Mouse (Mus musculus) lung, postnatal 0 days (tissue): ENCODE measurements around the gene Alkbh5. TPM values are rescaled to one million over a fixed set of nuclear protein-coding genes. Genes with fewer than 3 reads are reported as not detected.

ENCODE experiments used
- ATAC-seq: fragments of 200-750 bp; cut with Nextera tagmentation; 2 replicates; pipeline ENCODE4 v1.8.0; 2017; ENCODE audit warnings: moderate library complexity
- DNase-seq: peaks from one replicate; pipeline ENCODE4 v3.0.0-alpha.2; 2016; ENCODE audit warnings: low spot score
- H3K27ac ChIP-seq: fragments of 300-500 bp; sonication (generic); 2 replicates; pipeline ENCODE4 v1.5.1; 2014; ENCODE audit warnings: antibody characterized with exemption, mild to moderate bottlenecking, low read length, mixed read lengths
- H3K27me3 ChIP-seq: fragments of 300-500 bp; sonication (generic); replicated peaks from 2 replicates; pipeline ENCODE4 v1.6.1; 2014; ENCODE audit warnings: low read length, mixed read lengths; ENCODE audit not compliant: insufficient read depth
- H3K36me3 ChIP-seq: fragments of 300-500 bp; sonication (generic); 2 replicates; pipeline ENCODE4 v1.6.1; 2014; ENCODE audit warnings: low read length, mixed read lengths; ENCODE audit not compliant: insufficient read depth
- H3K4me1 ChIP-seq: fragments of 300-500 bp; sonication (generic); 2 replicates; pipeline ENCODE4 v1.6.1; 2014; ENCODE audit warnings: antibody characterized with exemption, low read depth, low read length, mixed read lengths; ENCODE audit not compliant: insufficient read depth
- H3K4me2 ChIP-seq: fragments of 300-500 bp; sonication (generic); replicated peaks from 2 replicates; pipeline ENCODE4 v1.6.1; 2014; ENCODE audit warnings: low read depth, mild to moderate bottlenecking, low read length, moderate library complexity, mixed read lengths
- H3K4me3 ChIP-seq: fragments of 300-500 bp; sonication (generic); 2 replicates; pipeline ENCODE4 v1.5.1; 2014; ENCODE audit warnings: low read depth, low read length
- H3K9ac ChIP-seq: fragments of 300-500 bp; sonication (generic); replicated peaks from 2 replicates; pipeline ENCODE4 v1.6.1; 2014; ENCODE audit warnings: low read depth, mild to moderate bottlenecking
- H3K9me3 ChIP-seq: fragments of 300-500 bp; sonication (generic); 2 replicates; pipeline ENCODE4 v1.6.1; 2016; ENCODE audit warnings: low read length, mixed read lengths
- CTCF ChIP-seq: IDR thresholded peaks from 2 replicates; pipeline ENCODE4 v1.5.1; 2016; ENCODE audit warnings: antibody characterized with exemption, mild to moderate bottlenecking
- EP300 ChIP-seq: IDR thresholded peaks from 2 replicates; pipeline ENCODE4 v1.6.1; 2016; ENCODE audit warnings: antibody characterized with exemption, mild to moderate bottlenecking, control low read depth
- WGBS: fragments of 180-500 bp; shearing (Covaris S2); extraction: QIAGEN DNeasy Blood & Tissue Kit; methylation state at CpG from one replicate; pipeline ENCODE4 v1.1.7; 2014; 5-methylcytosine and 5-hydroxymethylcytosine counted together
- polyA plus RNA-seq: library from polyadenylated mRNA; unstranded; fragments of >200 nt; fragmentation: Nextera tagmentation; extraction: Ambion mirVana; gene quantifications from 2 replicates; pipeline ENCODE4 v1.2.1, GENCODE M21; 2015

The Alkbh5 gene
- polyA plus RNA-seq, 1 experiment from 2014 or later: 36.5 TPM

DNA sequence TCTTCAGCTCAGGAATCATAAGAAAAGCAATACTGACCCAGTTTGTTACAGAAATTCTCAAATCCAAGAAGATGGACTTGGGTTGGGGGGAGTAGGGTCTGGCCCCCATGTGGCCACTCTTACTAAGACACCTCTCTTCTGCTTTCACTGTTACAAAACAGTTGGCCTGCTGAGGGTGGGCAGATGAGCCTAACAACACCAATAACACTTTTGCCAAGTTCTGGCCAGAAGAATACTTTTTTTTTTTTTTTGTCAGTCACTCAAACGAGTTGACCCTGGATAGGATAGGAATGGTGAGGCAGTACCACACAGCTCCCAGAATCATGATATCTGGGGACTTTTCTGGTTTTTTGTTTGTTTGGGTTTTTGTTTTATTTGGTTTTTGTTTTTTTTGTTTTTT is 24.3 kb upstream of the Alkbh5 start:
- H3K27ac ChIP-seq: no peak overlapping the region
- no peak for ATAC-seq
- no peaks in the 10 kb centered on the region for H3K9me3 ChIP-seq
- DNase-seq: no peak
- H3K4me1 ChIP-seq: no peaks in the 10 kb centered on the region
- H3K4me2 ChIP-seq: no peak overlapping the region
- H3K27me3 ChIP-seq: 0 out of 2 replicates have a peak, but pooled peaks cover 8% of the 10 kb centered on the region
- no peak overlapping the region for H3K9ac ChIP-seq
- H3K36me3 ChIP-seq: no peaks in the 10 kb centered on the region
- TF ChIP-seq CTCF: no peak
- H3K4me3 ChIP-seq: no peak overlapping the region
- 57% methylated on average over 1 of the region's 1 CpGs for WGBS

DNA sequence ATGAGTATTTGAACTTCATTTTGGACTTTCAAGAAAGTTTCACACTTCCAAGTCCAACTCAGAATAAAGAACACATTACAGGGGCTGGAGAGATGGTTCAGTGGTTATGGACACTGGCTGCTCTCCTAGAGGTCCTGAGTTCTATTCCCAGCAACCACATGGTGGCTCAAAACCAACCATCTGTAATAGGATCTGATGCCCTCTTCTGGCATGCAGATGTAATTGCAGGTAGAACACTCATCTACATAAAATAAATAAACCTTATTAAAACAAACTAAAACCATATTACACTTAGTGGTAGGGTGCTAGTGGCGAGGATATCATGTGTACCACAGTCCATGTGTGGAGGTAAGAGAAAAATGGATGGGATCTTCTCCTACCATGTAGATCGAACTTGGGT is 23.7 kb upstream of the Alkbh5 start:
- TF ChIP-seq CTCF (peak; percentile 43), EP300 (no peak)
- Histone ChIP-seq H3K36me3 (no peaks in the 10 kb centered on the region), H3K4me1 (no peaks in the 10 kb centered on the region), H3K27ac (no peak overlapping the region), H3K9ac (no peak overlapping the region), H3K27me3 (0 out of 2 replicates have a peak, but pooled peaks cover 8% of the 10 kb centered on the region), H3K9me3 (no peaks in the 10 kb centered on the region), H3K4me3 (no peak overlapping the region), H3K4me2 (no peak overlapping the region)
- ATAC-seq (no peak), DNase-seq (no peak)
- WGBS: 79% methylated on average over 2 of the region's 2 CpGs

- Histone ChIP-seq H3K27me3 (0 out of 2 replicates have a peak, but pooled peaks cover 5% of the 10 kb centered on the region), H3K4me2 (no peak overlapping the region), H3K9me3 (no peaks in the 10 kb centered on the region), H3K4me1 (no peaks in the 10 kb centered on the region), H3K9ac (no peak overlapping the region), H3K27ac (peak overlapping the region; percentile 66; the same call in 1 of the 2 replicates), H3K36me3 (no peaks in the 10 kb centered on the region), H3K4me3 (no peak overlapping the region)
- ATAC-seq (peak; percentile 99), DNase-seq (peak; percentile 85)
- WGBS: 37% methylated on average over 2 of the region's 2 CpGs
- TF ChIP-seq CTCF: no peak
- no peak for TF ChIP-seq EP300
These were observed 21.2 kb upstream of the Alkbh5 start for GRCm38 (mm10) chr11:60514941-60515340.

GRCm38 (mm10) chr11:60518305-60518704 is 17.9 kb upstream of the Alkbh5 start:
- no peak overlapping the region for H3K4me2 ChIP-seq
- no peak overlapping the region for H3K27ac ChIP-seq
- TF ChIP-seq EP300: no peak
- no peak for TF ChIP-seq CTCF
- no peaks in the 10 kb centered on the region for H3K4me1 ChIP-seq
- no peaks in the 10 kb centered on the region for H3K9me3 ChIP-seq
- no peak overlapping the region for H3K4me3 ChIP-seq
- no peaks in the 10 kb centered on the region for H3K27me3 ChIP-seq
- WGBS: 63% methylated on average over 4 of the region's 4 CpGs
- no peak for DNase-seq
- H3K9ac ChIP-seq: no peak overlapping the region
- ATAC-seq: no peak
- H3K36me3 ChIP-seq: no peaks in the 10 kb centered on the region

GRCm38 (mm10) chr11:60522027-60522426 is 14.2 kb upstream of the Alkbh5 start:
- Histone ChIP-seq H3K36me3 (no peaks in the 10 kb centered on the region), H3K27ac (no peak overlapping the region), H3K4me1 (no peaks in the 10 kb centered on the region), H3K4me2 (no peak overlapping the region), H3K27me3 (no peaks in the 10 kb centered on the region), H3K9me3 (no peaks in the 10 kb centered on the region), H3K9ac (no peak overlapping the region), H3K4me3 (no peak overlapping the region)
- 65% methylated on average over 5 of the region's 5 CpGs for WGBS
- TF ChIP-seq EP300 (no peak), CTCF (no peak)
- DNase-seq: no peak
- no peak for ATAC-seq

- H3K4me2 ChIP-seq: no peak overlapping the region
- no peaks in the 10 kb centered on the region for H3K4me1 ChIP-seq
- ATAC-seq (no peak), DNase-seq (no peak)
- no peaks in the 10 kb centered on the region for H3K27me3 ChIP-seq
- H3K9ac ChIP-seq: no peak overlapping the region
- no peaks in the 10 kb centered on the region for H3K9me3 ChIP-seq
- no peak for TF ChIP-seq EP300
- no peak for TF ChIP-seq CTCF
- H3K36me3 ChIP-seq: no peaks in the 10 kb centered on the region
- no peak overlapping the region for H3K27ac ChIP-seq
- 85% methylated on average over 6 of the region's 6 CpGs for WGBS
- H3K4me3 ChIP-seq: no peak overlapping the region
These were observed 13.4 kb upstream of the Alkbh5 start for GRCm38 (mm10) chr11:60522661-60523365.
